Mouse (Mus musculus) forebrain, embryonic 14.5 days (tissue): ENCODE data around the gene Hlx. TPM values are rescaled to one million over a fixed set of nuclear protein-coding genes. Genes with fewer than 3 reads are reported as not detected.

Experiments
- ATAC-seq: fragments of 200-750 bp; cut with Nextera tagmentation; 2 replicates; pipeline ENCODE4 v1.8.0; 2017; ENCODE audit warnings: mild to moderate bottlenecking, moderate library complexity
- DNase-seq: peaks from one replicate; pipeline ENCODE4 v3.0.0-alpha.2; 2015; ENCODE audit warnings: low spot score
- H3K27ac ChIP-seq: fragments of 300-500 bp; sonication (generic); 2 replicates; pipeline ENCODE4 v1.5.1; 2014; ENCODE audit warnings: low read depth, mild to moderate bottlenecking, control low read depth, low read length, moderate library complexity
- H3K27me3 ChIP-seq: fragments of 300-500 bp; sonication (generic); replicated peaks from 2 replicates; pipeline ENCODE4 v1.6.1; 2014; ENCODE audit warnings: low read length, control low read depth, mixed read lengths; ENCODE audit not compliant: control insufficient read depth, insufficient read depth
- H3K36me3 ChIP-seq: fragments of 300-500 bp; sonication (generic); 2 replicates; pipeline ENCODE4 v1.6.1; 2014; ENCODE audit warnings: low read length, control low read depth; ENCODE audit not compliant: control insufficient read depth, insufficient read depth
- H3K4me1 ChIP-seq: fragments of 300-500 bp; sonication (generic); 2 replicates; pipeline ENCODE4 v1.6.1; 2014; ENCODE audit warnings: antibody characterized with exemption, low read length, control low read depth; ENCODE audit not compliant: control insufficient read depth, insufficient read depth
- H3K4me2 ChIP-seq: fragments of 300-500 bp; sonication (generic); 2 replicates; pipeline ENCODE4 v1.6.1; 2014; ENCODE audit warnings: mild to moderate bottlenecking, control low read depth, low read length
- H3K4me3 ChIP-seq: fragments of 300-500 bp; sonication (generic); 2 replicates; pipeline ENCODE4 v1.5.1; 2014; ENCODE audit warnings: low read depth, low read length, control low read depth
- H3K9ac ChIP-seq: fragments of 300-500 bp; sonication (generic); 2 replicates; pipeline ENCODE4 v1.6.1; 2014; ENCODE audit warnings: mild to moderate bottlenecking, low read length, control low read depth, moderate library complexity
- H3K9me3 ChIP-seq: fragments of 300-500 bp; sonication (generic); replicated peaks from 2 replicates; pipeline ENCODE4 v1.6.1; 2016; ENCODE audit warnings: low read length, control low read depth, mixed read lengths; ENCODE audit not compliant: control insufficient read depth
- WGBS: fragments of 180-500 bp; shearing (Covaris S2); extraction: QIAGEN DNeasy Blood & Tissue Kit; methylation state at CpG from one replicate; pipeline ENCODE4 v1.1.7; 2014; 5-methylcytosine and 5-hydroxymethylcytosine counted together
- polyA plus RNA-seq: library from polyadenylated mRNA; unstranded; fragments of >200 nt; fragmentation: Nextera tagmentation; extraction: Ambion mirVana; gene quantifications from 2 replicates; pipeline ENCODE4 v1.2.1, GENCODE M21; 2014

Hlx gene
- polyA plus RNA-seq, 1 experiment from 2014 or later = 0.99 TPM

DNA sequence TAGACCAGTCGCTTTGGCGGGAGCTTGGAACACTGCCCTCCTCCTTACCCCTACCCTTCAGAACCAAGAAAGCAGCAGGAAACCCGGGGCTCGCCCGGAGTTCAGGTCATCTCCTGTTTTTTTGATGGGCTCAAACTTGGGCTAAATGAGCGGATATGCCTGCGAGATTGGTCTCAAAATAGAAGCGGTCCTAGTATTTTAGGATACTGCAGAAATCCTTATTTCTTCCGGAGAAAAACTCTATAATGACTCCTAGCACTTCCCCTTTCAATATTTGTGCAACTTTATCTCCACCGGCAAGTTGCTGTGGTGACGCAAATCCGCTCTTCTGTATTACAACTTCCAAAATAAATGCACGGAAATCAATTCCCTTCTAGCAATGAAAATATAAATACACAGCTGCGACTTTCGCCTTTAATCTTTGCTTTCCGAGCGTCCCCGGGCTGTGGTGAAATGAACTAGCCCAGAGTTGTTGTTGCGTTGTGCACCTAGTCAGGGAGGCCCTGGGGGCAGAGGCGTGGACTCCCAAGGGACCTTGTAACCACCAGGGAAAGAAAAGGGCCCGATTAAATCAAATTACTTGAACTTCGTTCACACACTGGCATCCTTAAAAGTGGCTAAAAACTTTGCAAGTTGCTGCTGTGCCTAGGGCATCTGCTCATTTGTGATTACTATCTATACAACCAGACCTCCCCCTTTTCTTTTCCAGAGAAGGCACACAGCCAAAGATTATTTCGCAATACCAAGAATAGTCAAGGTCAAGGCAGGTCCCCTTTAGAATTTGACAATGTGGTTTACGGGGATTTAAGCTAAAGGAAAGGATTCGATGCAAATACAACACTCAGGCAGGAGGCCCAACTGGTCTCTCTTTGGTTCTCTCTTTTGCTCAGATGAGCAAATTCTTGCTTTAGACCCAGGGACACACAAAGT is 2.8 kb upstream of the Hlx start:
- Histone ChIP-seq H3K4me3 (no peak overlapping the region), H3K9ac (no peak overlapping the region), H3K4me2 (no peak overlapping the region), H3K27ac (no peak overlapping the region), H3K9me3 (no peaks in the 10 kb centered on the region), H3K36me3 (no peaks in the 10 kb centered on the region), H3K27me3 (peaks cover 74% of the 10 kb centered on the region), H3K4me1 (peaks cover 9% of the 10 kb centered on the region; the same call in 1 of the 2 replicates)
- DNase-seq (no peak), ATAC-seq (no peak)
- 1% methylated on average over 25 of the region's 25 CpGs for WGBS

DNA sequence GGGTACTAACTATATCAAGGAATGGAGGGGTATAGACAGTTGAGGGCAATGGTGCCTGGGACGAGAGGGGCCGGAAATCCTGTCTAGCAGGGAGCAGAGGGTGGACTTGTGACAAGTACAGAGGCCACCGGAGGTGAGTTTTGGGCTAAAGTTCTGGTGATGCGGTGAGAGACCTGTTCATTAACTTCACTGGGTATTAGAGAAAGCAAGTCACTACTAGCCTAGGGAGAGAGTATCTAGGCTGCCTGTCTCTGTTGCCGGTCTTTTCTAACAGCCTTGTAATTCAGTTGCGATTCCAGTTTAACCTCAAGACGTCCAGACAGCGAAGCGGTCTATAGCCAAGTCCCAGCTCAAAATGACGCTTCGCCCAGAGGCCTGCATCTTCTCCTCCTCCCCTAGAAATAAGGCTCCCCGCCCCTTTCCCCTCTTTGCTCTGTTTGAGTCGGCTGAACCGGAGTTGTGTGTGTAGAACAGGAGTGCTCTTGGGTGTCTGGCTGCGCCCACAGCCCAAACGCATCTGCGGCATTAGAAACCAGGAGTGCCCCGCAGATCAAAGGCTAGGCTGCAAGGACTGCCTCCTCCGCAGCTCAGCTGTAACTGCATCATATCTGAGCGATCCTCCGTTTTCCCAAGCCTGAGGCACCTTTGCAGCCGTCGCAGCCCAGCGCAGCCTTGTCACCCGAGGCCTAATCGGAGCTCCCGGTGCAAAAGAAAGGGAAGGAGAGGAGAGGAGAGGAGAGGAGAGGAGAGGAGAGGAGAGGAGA is 1.8 kb upstream of the Hlx start:
- DNase-seq (no peak), ATAC-seq (no peak)
- peaks cover 74% of the 10 kb centered on the region for H3K27me3 ChIP-seq
- no peak overlapping the region for H3K4me3 ChIP-seq
- H3K4me1 ChIP-seq = peaks cover 9% of the 10 kb centered on the region; the same call in 1 of the 2 replicates
- H3K36me3 ChIP-seq = no peaks in the 10 kb centered on the region
- WGBS = under 1% methylated on average over 27 of the region's 27 CpGs
- no peak overlapping the region for H3K4me2 ChIP-seq
- no peak overlapping the region for H3K9ac ChIP-seq
- no peaks in the 10 kb centered on the region for H3K9me3 ChIP-seq
- no peak overlapping the region for H3K27ac ChIP-seq

DNA sequence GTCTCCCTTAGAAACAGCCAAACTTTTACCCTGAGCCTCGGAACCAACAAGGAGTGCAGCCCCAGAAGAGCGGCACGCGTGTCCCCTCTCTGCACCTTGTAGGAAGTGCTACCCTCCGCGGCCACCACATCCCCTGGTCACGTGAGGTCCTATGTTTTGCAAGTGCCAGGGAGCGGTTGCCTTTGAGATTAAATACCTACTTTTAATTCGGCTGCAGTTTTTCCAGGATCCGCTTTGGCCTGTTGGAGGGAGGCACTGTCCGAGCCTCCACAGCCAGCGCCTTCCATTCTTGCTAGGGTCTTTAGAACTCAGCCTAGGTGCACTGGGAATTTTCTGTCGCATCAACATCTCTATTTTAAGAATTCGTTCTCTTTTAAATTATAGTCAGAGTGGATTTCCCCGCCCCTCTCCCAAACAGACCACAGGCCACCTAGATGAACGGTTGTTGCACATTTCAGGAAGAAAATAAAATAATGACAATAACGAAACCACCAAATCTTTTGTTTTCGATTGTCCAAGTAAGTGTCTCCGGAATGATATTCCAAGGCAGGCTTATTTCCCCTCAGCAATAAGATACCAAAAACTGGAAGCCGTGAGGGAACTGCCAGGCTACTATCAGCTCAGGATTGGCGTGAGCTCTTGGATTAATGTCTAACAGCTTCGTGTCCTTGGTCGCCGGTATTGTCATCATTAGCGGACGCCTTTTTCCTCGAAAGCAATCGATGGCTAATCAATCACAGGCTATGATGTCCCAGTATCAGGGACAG is 1.1 kb upstream of the Hlx start:
- no peak for DNase-seq
- Histone ChIP-seq H3K9ac (no peak overlapping the region), H3K9me3 (no peaks in the 10 kb centered on the region), H3K27ac (no peak overlapping the region), H3K4me2 (peak overlapping the region; percentile 81), H3K4me3 (peak overlapping the region; percentile 39; the same call in 1 of the 2 replicates), H3K4me1 (peaks cover 9% of the 10 kb centered on the region; the same call in 1 of the 2 replicates), H3K36me3 (no peaks in the 10 kb centered on the region), H3K27me3 (peaks cover 74% of the 10 kb centered on the region)
- ATAC-seq = no peak
- WGBS = 2% methylated on average over 28 of the region's 28 CpGs

DNA sequence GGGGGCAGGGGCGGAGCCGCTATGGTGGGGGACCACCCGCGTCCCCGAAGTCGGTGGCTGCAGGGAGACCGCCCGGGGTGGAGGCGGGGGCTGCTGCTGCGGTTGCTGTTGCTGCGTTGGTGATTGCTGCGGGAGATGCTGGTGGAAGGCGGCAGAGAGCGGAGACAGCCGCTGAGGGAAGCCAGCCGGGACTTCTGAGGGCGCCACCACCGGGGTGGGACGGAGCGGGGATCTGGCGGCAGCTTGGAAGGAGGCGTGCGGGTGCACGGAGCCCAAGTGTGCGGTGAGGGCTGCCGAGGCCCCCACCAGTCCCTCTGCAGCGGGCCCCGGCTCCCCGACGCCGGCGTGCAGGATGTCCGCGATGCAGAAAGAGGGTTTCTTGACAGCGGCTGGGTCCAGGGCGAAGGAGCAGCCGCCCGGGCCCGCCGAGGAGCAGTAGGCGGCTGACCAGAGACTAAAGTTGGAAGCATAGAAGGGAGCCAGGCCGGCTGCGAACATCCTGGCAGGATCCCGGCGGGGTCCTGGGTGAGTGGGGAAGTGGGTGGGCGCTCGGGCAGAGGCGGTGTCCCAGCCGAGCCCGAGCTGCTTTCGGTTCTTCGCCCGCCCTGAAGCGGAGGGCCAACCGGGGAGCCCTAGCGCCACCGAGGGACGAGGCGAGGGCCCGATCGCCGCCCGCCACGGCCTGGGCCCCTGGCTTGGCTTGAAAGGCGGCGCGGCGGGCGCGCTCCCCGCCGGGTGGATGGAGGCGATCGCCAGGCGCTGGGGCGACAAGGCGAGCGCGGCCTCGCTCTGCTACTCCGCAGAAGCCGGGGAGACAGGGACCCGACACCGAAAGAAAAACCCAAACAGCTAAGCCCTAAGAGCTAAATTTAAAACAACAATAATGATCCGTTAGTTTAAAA is 524 bp downstream of the Hlx start:
- no peak overlapping the region for H3K27ac ChIP-seq
- H3K4me2 ChIP-seq = peak overlapping the region; percentile 81
- peaks cover 9% of the 10 kb centered on the region; the same call in 1 of the 2 replicates for H3K4me1 ChIP-seq
- H3K36me3 ChIP-seq = no peaks in the 10 kb centered on the region
- H3K4me3 ChIP-seq = peak overlapping the region; percentile 39
- DNase-seq = no peak
- WGBS = under 1% methylated on average over 80 of the region's 85 CpGs
- no peaks in the 10 kb centered on the region for H3K9me3 ChIP-seq
- peak; percentile 33 for ATAC-seq
- H3K9ac ChIP-seq = peak overlapping the region; percentile 49; the same call in 1 of the 2 replicates
- H3K27me3 ChIP-seq = peaks cover 78% of the 10 kb centered on the region

DNA sequence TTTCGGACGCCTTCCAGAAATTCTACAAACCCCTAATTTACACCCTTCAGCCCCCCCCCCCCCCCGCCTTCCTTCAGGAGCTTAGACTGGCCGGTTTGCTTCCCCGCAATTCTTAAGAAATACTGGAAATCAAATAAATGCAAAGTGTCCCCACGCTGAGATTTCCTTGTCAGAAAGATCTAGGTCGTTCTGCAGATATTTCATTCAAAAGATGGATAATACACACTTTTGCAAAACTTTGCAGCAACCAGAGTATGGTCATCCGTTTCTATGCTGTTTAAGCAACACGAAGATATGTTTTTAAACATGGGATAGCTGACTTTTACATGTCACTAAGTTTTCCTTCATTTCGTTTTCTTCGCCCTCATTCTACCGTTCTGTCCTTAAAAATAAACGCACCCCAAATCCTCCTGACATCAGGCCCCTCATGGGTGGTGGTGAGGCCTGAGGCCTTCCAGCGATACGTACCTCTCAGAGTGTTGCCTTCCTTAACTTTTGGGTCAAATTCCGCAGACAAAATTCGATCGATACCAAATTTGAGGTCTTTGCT is 1.3 kb downstream of the Hlx start:
- Histone ChIP-seq H3K4me1 (peaks cover 9% of the 10 kb centered on the region; the same call in 1 of the 2 replicates), H3K9ac (0 out of 2 replicates have a peak overlapping the region, but pooled peaks have one; percentile 49), H3K27me3 (peaks cover 78% of the 10 kb centered on the region), H3K4me3 (peak overlapping the region; percentile 39), H3K4me2 (peak overlapping the region; percentile 81), H3K9me3 (no peaks in the 10 kb centered on the region), H3K27ac (no peak overlapping the region), H3K36me3 (no peaks in the 10 kb centered on the region)
- DNase-seq = no peak
- 1% methylated on average over 18 of the region's 18 CpGs for WGBS
- ATAC-seq = no peak

DNA sequence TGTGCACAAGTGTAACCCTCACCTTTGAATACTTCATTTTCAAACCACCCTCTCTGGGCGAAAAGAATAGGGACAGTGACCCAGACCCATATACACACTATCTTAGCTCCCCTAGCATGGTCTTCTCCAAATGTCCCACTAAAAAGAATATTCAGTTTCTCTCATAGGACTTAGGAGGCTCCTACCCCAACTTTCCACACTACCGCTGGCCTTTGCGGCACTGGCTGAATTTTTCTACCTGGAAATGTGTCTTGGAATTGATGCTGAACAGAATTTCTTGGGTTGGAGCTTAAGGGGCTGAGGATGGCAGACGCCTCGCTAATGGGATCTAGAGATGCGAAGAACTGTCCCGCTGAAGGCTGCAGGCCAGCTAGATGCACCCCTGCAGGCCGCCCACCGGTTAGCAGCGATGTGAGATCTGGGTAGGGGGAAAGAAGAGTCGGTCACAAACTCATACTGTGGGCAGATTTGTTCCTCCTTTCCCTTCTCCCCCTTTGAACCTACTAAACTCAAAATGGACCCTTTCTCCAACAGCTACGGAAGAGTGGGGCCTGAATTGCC is 1.9 kb downstream of the Hlx start:
- no peak overlapping the region for H3K4me3 ChIP-seq
- DNase-seq (no peak), ATAC-seq (no peak)
- 2% methylated on average over 12 of the region's 12 CpGs for WGBS
- H3K9me3 ChIP-seq = no peaks in the 10 kb centered on the region
- no peak overlapping the region for H3K9ac ChIP-seq
- H3K27me3 ChIP-seq = peaks cover 78% of the 10 kb centered on the region
- peaks cover 9% of the 10 kb centered on the region; the same call in 1 of the 2 replicates for H3K4me1 ChIP-seq
- H3K27ac ChIP-seq = no peak overlapping the region
- no peak overlapping the region for H3K4me2 ChIP-seq
- no peaks in the 10 kb centered on the region for H3K36me3 ChIP-seq

DNA sequence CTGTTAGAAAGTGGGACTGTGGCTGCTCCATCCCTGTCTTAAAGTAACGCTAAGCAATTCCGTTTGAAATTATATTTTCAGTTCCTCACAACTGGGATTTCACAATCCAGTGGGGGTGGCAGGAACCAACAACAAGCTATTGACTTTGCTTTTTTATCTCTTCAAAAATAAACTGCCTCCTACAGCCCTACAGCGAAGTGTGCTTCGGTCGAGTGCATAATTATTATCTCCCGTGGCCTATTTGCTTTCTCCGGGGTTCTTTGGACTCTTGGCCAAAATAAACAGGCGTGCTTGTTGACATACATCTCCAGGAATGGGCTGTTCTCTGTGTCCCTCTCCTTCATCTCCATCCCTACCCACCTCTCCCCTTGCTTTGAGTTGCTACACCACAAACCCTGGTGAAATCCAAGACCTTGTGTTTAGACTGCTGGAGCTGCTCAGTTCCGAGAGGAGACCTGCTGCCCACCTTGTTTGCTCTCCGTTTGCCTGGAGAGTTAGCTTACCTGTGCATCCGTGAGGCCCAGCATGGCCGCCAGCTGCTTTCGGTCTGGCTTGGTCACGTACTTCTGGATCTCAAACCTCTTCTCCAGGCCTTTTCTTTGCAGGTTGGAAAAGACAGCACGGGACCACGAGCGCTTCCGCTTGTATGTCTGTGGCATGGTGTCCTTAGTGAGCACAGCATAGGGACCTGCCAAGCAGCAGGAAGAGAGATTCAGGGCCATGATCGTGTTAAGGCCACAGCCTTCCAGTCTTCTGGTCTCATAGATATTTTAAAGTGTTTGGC is 2.9 kb downstream of the Hlx start:
- WGBS = 1% methylated on average over 19 of the region's 19 CpGs
- H3K27me3 ChIP-seq = peaks cover 80% of the 10 kb centered on the region
- H3K9me3 ChIP-seq = no peaks in the 10 kb centered on the region
- DNase-seq (no peak), ATAC-seq (no peak)
- no peak overlapping the region for H3K27ac ChIP-seq
- H3K9ac ChIP-seq = no peak overlapping the region
- no peak overlapping the region for H3K4me2 ChIP-seq
- no peak overlapping the region for H3K4me3 ChIP-seq
- H3K36me3 ChIP-seq = no peaks in the 10 kb centered on the region
- H3K4me1 ChIP-seq = peaks cover 9% of the 10 kb centered on the region; the same call in 1 of the 2 replicates
